Mouse (Mus musculus) megakaryocyte, embryonic 14.5 days (primary cell): ENCODE data around the gene Adcy5.

Experiments
- FLI1 ChIP-seq: IDR thresholded peaks from 2 replicates; pipeline ENCODE4 v1.6.1; 2012; ENCODE audit warnings: low read length, inconsistent platforms, mixed read lengths
- GATA1 ChIP-seq: IDR thresholded peaks from 3 replicates; pipeline ENCODE4 v1.6.1; 2012; ENCODE audit warnings: mixed read lengths, low read length, inconsistent platforms, borderline replicate concordance

- no peak for TF ChIP-seq GATA1
- TF ChIP-seq FLI1 = no peak
Observed at GRCm38 (mm10) chr16:35193357-35193756, 38.7 kb downstream of the Adcy5 start.
